Mouse (Mus musculus) induced T-regulatory cell, adult 2 months (primary cell): ENCODE measurements around the gene Mettl25.

Experiments used
- DNase-seq: peaks from one replicate; pipeline ENCODE4 v3.0.0-alpha.2; 2012; ENCODE audit warnings: low read depth

The Mettl25 gene

GRCm38 (mm10) chr10:105746019-105746418 lies 95.2 kb downstream of the Mettl25 start:
- no peak for DNase-seq

GRCm38 (mm10) chr10:105741736-105742135 lies 99.4 kb downstream of the Mettl25 start:
- DNase-seq, result no peak

GRCm38 (mm10) chr10:105738942-105739341 lies 102.2 kb downstream of the Mettl25 start:
- no peak for DNase-seq

GRCm38 (mm10) chr10:105727798-105728197 lies 113.4 kb downstream of the Mettl25 start:
- no peak for DNase-seq

GRCm38 (mm10) chr10:105727353-105727752 lies 113.8 kb downstream of the Mettl25 start:
- no peak for DNase-seq

GRCm38 (mm10) chr10:105714844-105715243 lies 126.3 kb downstream of the Mettl25 start:
- peak; percentile 33 for DNase-seq

- DNase-seq, result no peak
These were observed 126.8 kb downstream of the Mettl25 start for GRCm38 (mm10) chr10:105714366-105714765.

GRCm38 (mm10) chr10:105713222-105713621 lies 128.0 kb downstream of the Mettl25 start:
- DNase-seq, result no peak
